Mouse (Mus musculus) CH12.LX (cell line): ENCODE data around the gene Foxred2. TPM values are rescaled to one million over a fixed set of nuclear protein-coding genes. Genes with fewer than 3 reads are reported as not detected.

Experiments used
- DNase-seq: peaks from one replicate; pipeline ENCODE4 v3.0.0-alpha.2; 2013; ENCODE audit errors: extremely low read depth
- H3K27ac ChIP-seq: 2 replicates; pipeline ENCODE4 v1.5.1; 2012; ENCODE audit warnings: low read depth, mild to moderate bottlenecking, control low read depth, moderate library complexity; ENCODE audit not compliant: insufficient read depth
- H3K27me3 ChIP-seq: replicated peaks from 2 replicates; pipeline ENCODE3; 2012; ENCODE audit warnings: inconsistent platforms
- H3K36me3 ChIP-seq, 2 experiments: replicated peaks in 1 of 2; 2 replicates each; pipeline versions ENCODE3 to v1.6.1; 2012; ENCODE audit warnings: inconsistent platforms in 1 of 2, low read length in 1 of 2, mild to moderate bottlenecking in 1 of 2, mixed read lengths in 1 of 2, moderate library complexity in 1 of 2; ENCODE audit not compliant: control insufficient read depth in 1 of 2, insufficient read depth in 1 of 2
- H3K4me1 ChIP-seq, 2 experiments: 2 replicates each; pipeline ENCODE4 v1.6.1; 2012; ENCODE audit warnings: inconsistent platforms in 1 of 2, moderate library complexity in 1 of 2; ENCODE audit not compliant: insufficient read depth in 2 of 2, control insufficient read depth in 1 of 2
- H3K4me2 ChIP-seq: 2 replicates; pipeline ENCODE4 v1.6.1; 2012; ENCODE audit warnings: low read depth, mild to moderate bottlenecking, control low read depth; ENCODE audit not compliant: poor library complexity, insufficient read depth, severe bottlenecking
- H3K4me3 ChIP-seq, 3 experiments: fragments of 150-350 bp in 1 of 3; sonication (generic) in 1 of 3; replicated peaks in 1 of 3; 2 replicates each; pipeline versions ENCODE3 to v1.5.1; 2011 to 2012; ENCODE audit warnings: low read depth in 2 of 3, low read length in 2 of 3, mild to moderate bottlenecking in 2 of 3, moderate library complexity in 2 of 3, control low read depth in 1 of 3, improper control_type of control experiment in 1 of 3, inconsistent platforms in 1 of 3, mixed read lengths in 1 of 3; ENCODE audit not compliant: poor library complexity in 1 of 3
- H3K79me2 ChIP-seq: replicated peaks from 2 replicates; pipeline ENCODE4 v1.6.1; 2012; ENCODE audit warnings: mild to moderate bottlenecking, moderate library complexity; ENCODE audit not compliant: control insufficient read depth, poor library complexity, insufficient read depth, severe bottlenecking; ENCODE audit errors: extremely low read depth
- H3K9ac ChIP-seq: 2 replicates; pipeline ENCODE4 v1.6.1; 2012; ENCODE audit warnings: low read depth, mild to moderate bottlenecking, control low read depth, moderate library complexity; ENCODE audit not compliant: insufficient read depth
- H3K9me3 ChIP-seq: replicated peaks from 2 replicates; pipeline ENCODE3; 2012; ENCODE audit warnings: low read length, inconsistent platforms, mixed read lengths
- CHD2 ChIP-seq: IDR thresholded peaks from 2 replicates; pipeline ENCODE4 v1.6.1; 2011; ENCODE audit warnings: low read length, improper control_type of control experiment
- CTCF ChIP-seq, 2 experiments: IDR thresholded peaks in 1 of 2; conservative IDR thresholded peaks in 1 of 2; 2 replicates each; pipeline ENCODE4 v1.5.1; 2011 to 2012; ENCODE audit warnings: low read depth in 2 of 2, low read length in 2 of 2, improper control_type of control experiment in 1 of 2, inconsistent platforms in 1 of 2, mild to moderate bottlenecking in 1 of 2, moderate library complexity in 1 of 2
- ELF1 ChIP-seq: IDR thresholded peaks from 2 replicates; pipeline ENCODE4 v1.6.1; 2014; ENCODE audit warnings: low read depth, mild to moderate bottlenecking, inconsistent platforms, low read length, improper control_type of control experiment
- MAZ ChIP-seq: IDR thresholded peaks from 2 replicates; pipeline ENCODE4 v1.6.1; 2012; ENCODE audit warnings: low read depth, mild to moderate bottlenecking, inconsistent platforms, low read length, improper control_type of control experiment, moderate library complexity
- MEF2A ChIP-seq: IDR thresholded peaks from 2 replicates; pipeline ENCODE4 v1.6.1; 2014; ENCODE audit warnings: low read depth, mild to moderate bottlenecking, inconsistent platforms, low read length, improper control_type of control experiment, borderline replicate concordance
- NRF1 ChIP-seq: IDR thresholded peaks from 2 replicates; pipeline ENCODE4 v1.6.1; 2014; ENCODE audit warnings: low read depth, mild to moderate bottlenecking, inconsistent platforms, low read length, improper control_type of control experiment, moderate library complexity
- RAD21 ChIP-seq: IDR thresholded peaks from 2 replicates; pipeline ENCODE4 v1.6.1; 2011; ENCODE audit warnings: low read depth, mild to moderate bottlenecking, low read length, improper control_type of control experiment, moderate library complexity
- RCOR1 ChIP-seq: conservative IDR thresholded peaks from 2 replicates; pipeline ENCODE4 v1.6.1; 2012; ENCODE audit warnings: low read depth, mild to moderate bottlenecking, inconsistent platforms, low read length, improper control_type of control experiment
- SMC3 ChIP-seq: IDR thresholded peaks from 2 replicates; pipeline ENCODE4 v1.6.1; 2011; ENCODE audit warnings: low read depth, low read length, improper control_type of control experiment
- TBP ChIP-seq: conservative IDR thresholded peaks from 2 replicates; pipeline ENCODE4 v1.6.1; 2011; ENCODE audit warnings: low read depth, low read length, improper control_type of control experiment
- USF1 ChIP-seq: IDR thresholded peaks from 2 replicates; pipeline ENCODE4 v1.6.1; 2014; ENCODE audit warnings: low read depth, mild to moderate bottlenecking, inconsistent platforms, low read length, improper control_type of control experiment
- ZKSCAN1 ChIP-seq: IDR thresholded peaks from 2 replicates; pipeline ENCODE4 v1.6.1; 2012; ENCODE audit warnings: low read depth, inconsistent platforms, low read length, improper control_type of control experiment, borderline replicate concordance
- dilution Hi-C: fragments of 300-500 bp; cut with MboI; formaldehyde crosslinking; loops from 2 replicates; pipeline ENCODE4 v1.14.3; 2020; ENCODE audit warnings: low sequenced_read_pairs; ENCODE audit not compliant: extremely low pct_unique_long_range_greater_than_20kb, extremely low pct_ligation_motif_present
- in situ Hi-C: fragments of 300-500 bp; cut with MboI; formaldehyde crosslinking; loops from 3 replicates; pipeline ENCODE4 v1.14.3; 2019; ENCODE audit warnings: low sequenced_read_pairs, low pct_ligation_motif_present, low pct_unique_long_range_greater_than_20kb, mixed read lengths
- polyA plus RNA-seq: library from polyadenylated mRNA; unstranded; fragments of >175 nt; gene quantifications from 2 replicates; pipeline ENCODE4 v1.2.1, GENCODE M21; 2012; ENCODE audit warnings: low read depth; ENCODE audit not compliant: insufficient read length
- total RNA-seq, 2 experiments: library from RNA; depleted of rRNA; stranded (reverse); fragments of 300-350 nt in 1 of 2; fragments of >200 nt in 1 of 2; gene quantifications; 2 replicates each; pipeline ENCODE4 v1.2.3; 2012 to 2014

The Foxred2 gene
- total and polyA plus RNA-seq, 3 experiments, result 0.17 to 0.43 (median 0.39) TPM

GRCm38 (mm10) chr15:77916851-77917544 is 39.5 kb downstream of the Foxred2 start:
- Histone ChIP-seq H3K4me2 (no peak overlapping the region), H3K9ac (no peak overlapping the region), H3K9me3 (no peaks in the 10 kb centered on the region), H3K79me2 (0 out of 2 replicates have a peak, but pooled peaks cover 4% of the 10 kb centered on the region), H3K4me1 (peaks cover 2 to 34% of the 10 kb centered on the region in 2 experiments; a peak in 3 of 4 replicates), H3K27ac (no peak overlapping the region), H3K36me3 (peaks cover 49 to 87% of the 10 kb centered on the region in 2 experiments), H3K27me3 (no peaks in the 10 kb centered on the region), H3K4me3 (no peak overlapping the region)
- in situ Hi-C loops, result loop anchor here (10.0 kb wide), 1 partner anchor 142 kb away; no protein-coding TSS in a partner anchor
- peak; percentile 82 for DNase-seq
- dilution Hi-C loops, result no loop called here
- TF ChIP-seq MEF2A (no peak), ELF1 (no peak), RAD21 (peak; percentile 81), SMC3 (peak; percentile 73), CHD2 (no peak), CTCF (conservative IDR thresholded peaks at IDR 0.05 in 1 of 2, IDR thresholded peaks at IDR 0.05 in 1 of 2; ENCODE audit: low read depth in 2 of 2, low read length in 2 of 2) (peak; percentile 82 to 84)

- Histone ChIP-seq H3K4me3 (no peak overlapping the region), H3K4me2 (no peak overlapping the region), H3K4me1 (peaks cover 2 to 19% of the 10 kb centered on the region in 2 experiments; a peak in 3 of 4 replicates), H3K9ac (no peak overlapping the region), H3K27me3 (no peaks in the 10 kb centered on the region), H3K36me3 (peaks cover 41 to 71% of the 10 kb centered on the region in 2 experiments), H3K27ac (no peak overlapping the region), H3K9me3 (no peaks in the 10 kb centered on the region), H3K79me2 (0 out of 2 replicates have a peak, but pooled peaks cover 4% of the 10 kb centered on the region)
- DNase-seq, result no peak
- dilution Hi-C loops (no loop called here), in situ Hi-C loops (loop anchor here (10.0 kb wide), 1 partner anchor 140 kb away; no protein-coding TSS in a partner anchor)
- no peak for TF ChIP-seq NRF1
- peak; percentile 84 for TF ChIP-seq ZKSCAN1
- TF ChIP-seq ELF1, result no peak
Measured at GRCm38 (mm10) chr15:77915287-77915686, 41.2 kb downstream of the Foxred2 start.

- TF ChIP-seq MAZ (no peak), RCOR1 (no peak), USF1 (no peak), TBP (no peak)
- no peak overlapping the region for H3K27ac ChIP-seq
- no peaks in the 10 kb centered on the region for H3K9me3 ChIP-seq
- in situ Hi-C loops (loop anchor here (10.0 kb wide), 1 partner anchor 140 kb away; no protein-coding TSS in a partner anchor), dilution Hi-C loops (no loop called here)
- H3K36me3 ChIP-seq, result peaks cover 36 to 64% of the 10 kb centered on the region in 2 experiments
- no peak overlapping the region for H3K4me3 ChIP-seq
- H3K4me1 ChIP-seq, result peaks cover 2 to 13% of the 10 kb centered on the region in 2 experiments; a peak in 3 of 4 replicates
- H3K9ac ChIP-seq, result no peak overlapping the region
- no peak for DNase-seq
- no peak overlapping the region for H3K4me2 ChIP-seq
- no peaks in the 10 kb centered on the region for H3K27me3 ChIP-seq
- 0 out of 2 replicates have a peak, but pooled peaks cover 4% of the 10 kb centered on the region for H3K79me2 ChIP-seq
Measured at GRCm38 (mm10) chr15:77914507-77914906, 42.0 kb downstream of the Foxred2 start.
